Mouse (Mus musculus) G1E (cell line): ENCODE results near the gene Prim1.

Experiments
- CTCF ChIP-seq: IDR thresholded peaks from 2 replicates; pipeline ENCODE4 v1.5.1; 2012; ENCODE audit warnings: low read depth, low read length, inconsistent platforms, mixed read lengths
- POLR2AphosphoS5 ChIP-seq: IDR thresholded peaks from 2 replicates; pipeline ENCODE4 v1.6.1; 2012; ENCODE audit warnings: low read depth, low read length, inconsistent platforms; ENCODE audit not compliant: insufficient replicate concordance
- TAL1 ChIP-seq: conservative IDR thresholded peaks from 2 replicates; pipeline ENCODE4 v1.6.1; 2012; ENCODE audit warnings: low read depth, low read length, inconsistent platforms, mixed read lengths

GRCm38 (mm10) chr10:128007446-128007845 is 7.5 kb upstream of the Prim1 start, which contains the start of gene Hsd17b6:
- TF ChIP-seq CTCF (no peak), POLR2AphosphoS5 (no peak), TAL1 (no peak)
